Mouse (Mus musculus) embryonic facial prominence, embryonic 12.5 days (tissue): Measurements from ENCODE around the gene Usf3. TPM values are rescaled to one million over a fixed set of nuclear protein-coding genes. Genes with fewer than 3 reads are reported as not detected.

Experiments used
- ATAC-seq: fragments of 200-750 bp; cut with Nextera tagmentation; 2 replicates; pipeline ENCODE4 v1.8.0; 2017; ENCODE audit not compliant: insufficient number of reproducible peaks, insufficient read depth, low FRiP score, low TSS enrichment
- H3K27ac ChIP-seq: fragments of 300-500 bp; sonication (generic); 2 replicates; pipeline ENCODE4 v1.5.1; 2016; ENCODE audit warnings: mild to moderate bottlenecking
- H3K27me3 ChIP-seq: fragments of 300-500 bp; sonication (generic); 2 replicates; pipeline ENCODE4 v1.6.1; 2016; ENCODE audit warnings: mild to moderate bottlenecking, moderate library complexity
- H3K36me3 ChIP-seq: fragments of 300-500 bp; sonication (generic); 2 replicates; pipeline ENCODE4 v1.6.1; 2016; ENCODE audit warnings: mild to moderate bottlenecking
- H3K4me1 ChIP-seq: fragments of 300-500 bp; sonication (generic); 2 replicates; pipeline ENCODE4 v1.6.1; 2016
- H3K4me2 ChIP-seq: fragments of 300-500 bp; sonication (generic); replicated peaks from 2 replicates; pipeline ENCODE4 v1.6.1; 2016; ENCODE audit warnings: mild to moderate bottlenecking, moderate library complexity
- H3K4me3 ChIP-seq: fragments of 300-500 bp; sonication (generic); 2 replicates; pipeline ENCODE4 v1.5.1; 2016; ENCODE audit warnings: mild to moderate bottlenecking
- H3K9ac ChIP-seq: fragments of 300-500 bp; sonication (generic); 2 replicates; pipeline ENCODE4 v1.6.1; 2016; ENCODE audit warnings: mild to moderate bottlenecking, moderate library complexity
- H3K9me3 ChIP-seq: fragments of 300-500 bp; sonication (generic); 2 replicates; pipeline ENCODE4 v1.6.1; 2016; ENCODE audit warnings: mild to moderate bottlenecking, moderate library complexity
- WGBS: fragments of 180-500 bp; shearing (Covaris S2); methylation state at CpG from one replicate; pipeline ENCODE4 v1.1.7; 2016; 5-methylcytosine and 5-hydroxymethylcytosine counted together
- polyA plus RNA-seq: library from polyadenylated mRNA; unstranded; fragments of >200 nt; fragmentation: Nextera tagmentation; extraction: Ambion mirVana; gene quantifications from 2 replicates; pipeline ENCODE4 v1.2.1, GENCODE M21; 2016

Gene Usf3
- polyA plus RNA-seq, 1 experiment from 2014 or later: 3.5 TPM

GRCm38 (mm10) chr16:44176511-44176910 lies 3.5 kb downstream of the Usf3 start:
- Histone ChIP-seq H3K36me3 (no peaks in the 10 kb centered on the region), H3K4me2 (no peak overlapping the region), H3K9ac (no peak overlapping the region), H3K27ac (no peak overlapping the region), H3K27me3 (no peaks in the 10 kb centered on the region), H3K4me3 (no peak overlapping the region), H3K9me3 (no peaks in the 10 kb centered on the region), H3K4me1 (peaks cover 16% of the 10 kb centered on the region)
- 92% methylated on average over 2 of the region's 2 CpGs for WGBS
- ATAC-seq: no peak

- Histone ChIP-seq H3K36me3 (no peaks in the 10 kb centered on the region), H3K9me3 (no peaks in the 10 kb centered on the region), H3K4me1 (peaks cover 16% of the 10 kb centered on the region), H3K9ac (no peak overlapping the region), H3K27ac (no peak overlapping the region), H3K4me2 (no peak overlapping the region), H3K27me3 (no peaks in the 10 kb centered on the region), H3K4me3 (no peak overlapping the region)
- ATAC-seq: no peak
- 76% methylated on average over 1 of the region's 1 CpGs for WGBS
Observed at GRCm38 (mm10) chr16:44178555-44178954, 5.5 kb downstream of the Usf3 start.

GRCm38 (mm10) chr16:44182597-44182996 lies 9.6 kb downstream of the Usf3 start:
- H3K4me1 ChIP-seq: peaks cover 8% of the 10 kb centered on the region
- H3K27me3 ChIP-seq: no peaks in the 10 kb centered on the region
- no peak for ATAC-seq
- no peak overlapping the region for H3K27ac ChIP-seq
- no peaks in the 10 kb centered on the region for H3K9me3 ChIP-seq
- 97% methylated on average over 1 of the region's 1 CpGs for WGBS
- H3K36me3 ChIP-seq: no peaks in the 10 kb centered on the region
- no peak overlapping the region for H3K4me3 ChIP-seq
- H3K9ac ChIP-seq: no peak overlapping the region
- no peak overlapping the region for H3K4me2 ChIP-seq

- Histone ChIP-seq H3K9me3 (peaks cover 4% of the 10 kb centered on the region; the same call in 1 of the 2 replicates), H3K36me3 (peaks cover 6% of the 10 kb centered on the region; the same call in 1 of the 2 replicates), H3K27ac (no peak overlapping the region), H3K4me3 (no peak overlapping the region), H3K9ac (no peak overlapping the region), H3K4me2 (no peak overlapping the region), H3K4me1 (peaks cover 8% of the 10 kb centered on the region), H3K27me3 (no peaks in the 10 kb centered on the region)
- ATAC-seq: no peak
- WGBS: 32% methylated on average over 3 of the region's 3 CpGs
Observed at GRCm38 (mm10) chr16:44184769-44185168, 11.7 kb downstream of the Usf3 start.

- H3K9ac ChIP-seq: no peak overlapping the region
- peaks cover 11% of the 10 kb centered on the region; the same call in 1 of the 2 replicates for H3K36me3 ChIP-seq
- H3K27ac ChIP-seq: no peak overlapping the region
- H3K4me2 ChIP-seq: no peak overlapping the region
- peaks cover 4% of the 10 kb centered on the region; the same call in 1 of the 2 replicates for H3K9me3 ChIP-seq
- no peak for ATAC-seq
- H3K4me3 ChIP-seq: no peak overlapping the region
- WGBS: 95% methylated on average over 4 of the region's 4 CpGs
- no peaks in the 10 kb centered on the region for H3K27me3 ChIP-seq
- H3K4me1 ChIP-seq: peaks cover 8% of the 10 kb centered on the region
Observed at GRCm38 (mm10) chr16:44187172-44187571, 14.1 kb downstream of the Usf3 start.

- peaks cover 4% of the 10 kb centered on the region; the same call in 1 of the 2 replicates for H3K9me3 ChIP-seq
- no peak overlapping the region for H3K27ac ChIP-seq
- H3K36me3 ChIP-seq: peaks cover 11% of the 10 kb centered on the region; the same call in 1 of the 2 replicates
- no peak overlapping the region for H3K4me3 ChIP-seq
- H3K4me1 ChIP-seq: peaks cover 8% of the 10 kb centered on the region
- H3K4me2 ChIP-seq: no peak overlapping the region
- no peak for ATAC-seq
- no peak overlapping the region for H3K9ac ChIP-seq
- 84% methylated on average over 3 of the region's 3 CpGs for WGBS
- H3K27me3 ChIP-seq: no peaks in the 10 kb centered on the region
Observed at GRCm38 (mm10) chr16:44188766-44189165, 15.7 kb downstream of the Usf3 start.

GRCm38 (mm10) chr16:44190032-44190431 lies 17.0 kb downstream of the Usf3 start:
- H3K9me3 ChIP-seq: peaks cover 4% of the 10 kb centered on the region; the same call in 1 of the 2 replicates
- no peak overlapping the region for H3K4me3 ChIP-seq
- no peak overlapping the region for H3K27ac ChIP-seq
- H3K9ac ChIP-seq: no peak overlapping the region
- no peak for ATAC-seq
- no peak overlapping the region for H3K4me2 ChIP-seq
- H3K36me3 ChIP-seq: peaks cover 11% of the 10 kb centered on the region; the same call in 1 of the 2 replicates
- H3K4me1 ChIP-seq: no peaks in the 10 kb centered on the region
- H3K27me3 ChIP-seq: no peaks in the 10 kb centered on the region
- 92% methylated on average over 6 of the region's 6 CpGs for WGBS

- no peak overlapping the region for H3K4me2 ChIP-seq
- no peak overlapping the region for H3K9ac ChIP-seq
- H3K4me3 ChIP-seq: no peak overlapping the region
- H3K4me1 ChIP-seq: no peaks in the 10 kb centered on the region
- H3K27me3 ChIP-seq: no peaks in the 10 kb centered on the region
- H3K9me3 ChIP-seq: peaks cover 4% of the 10 kb centered on the region; the same call in 1 of the 2 replicates
- no peak for ATAC-seq
- H3K36me3 ChIP-seq: peaks cover 11% of the 10 kb centered on the region; the same call in 1 of the 2 replicates
- 95% methylated on average over 2 of the region's 2 CpGs for WGBS
- H3K27ac ChIP-seq: no peak overlapping the region
Observed at GRCm38 (mm10) chr16:44190968-44191367, 17.9 kb downstream of the Usf3 start.

GRCm38 (mm10) chr16:44199066-44199703 lies 26.1 kb downstream of the Usf3 start:
- 91% methylated on average over 14 of the region's 14 CpGs for WGBS
- Histone ChIP-seq H3K27me3 (no peaks in the 10 kb centered on the region), H3K4me1 (no peaks in the 10 kb centered on the region), H3K36me3 (peaks cover 23% of the 10 kb centered on the region), H3K4me3 (no peak overlapping the region), H3K27ac (no peak overlapping the region), H3K9me3 (no peaks in the 10 kb centered on the region), H3K4me2 (no peak overlapping the region), H3K9ac (no peak overlapping the region)
- ATAC-seq: no peak

- H3K27me3 ChIP-seq: no peaks in the 10 kb centered on the region
- ATAC-seq: no peak
- no peaks in the 10 kb centered on the region for H3K9me3 ChIP-seq
- H3K4me1 ChIP-seq: no peaks in the 10 kb centered on the region
- H3K4me3 ChIP-seq: no peak overlapping the region
- H3K4me2 ChIP-seq: no peak overlapping the region
- H3K9ac ChIP-seq: no peak overlapping the region
- H3K27ac ChIP-seq: no peak overlapping the region
- WGBS: 97% methylated on average over 4 of the region's 4 CpGs
- peaks cover 23% of the 10 kb centered on the region for H3K36me3 ChIP-seq
Observed at GRCm38 (mm10) chr16:44200146-44200545, 27.1 kb downstream of the Usf3 start.

GRCm38 (mm10) chr16:44204331-44204730 lies 31.3 kb downstream of the Usf3 start:
- Histone ChIP-seq H3K27ac (no peak overlapping the region), H3K4me1 (no peaks in the 10 kb centered on the region), H3K4me2 (no peak overlapping the region), H3K27me3 (no peaks in the 10 kb centered on the region), H3K4me3 (no peak overlapping the region), H3K9ac (no peak overlapping the region), H3K36me3 (peaks cover 38% of the 10 kb centered on the region), H3K9me3 (no peaks in the 10 kb centered on the region)
- no peak for ATAC-seq
- 93% methylated on average over 6 of the region's 6 CpGs for WGBS

- no peaks in the 10 kb centered on the region for H3K4me1 ChIP-seq
- 88% methylated on average over 8 of the region's 8 CpGs for WGBS
Observed at GRCm38 (mm10) chr16:44205973-44206372, 32.9 kb downstream of the Usf3 start.

More at GRCm38 (mm10) chr16:44205973-44206372, 32.9 kb downstream of the Usf3 start:
- Histone ChIP-seq H3K4me3 (no peak overlapping the region), H3K36me3 (peaks cover 34% of the 10 kb centered on the region), H3K9ac (no peak overlapping the region), H3K27ac (no peak overlapping the region), H3K9me3 (no peaks in the 10 kb centered on the region), H3K27me3 (no peaks in the 10 kb centered on the region), H3K4me2 (no peak overlapping the region)
- ATAC-seq: no peak
